Mouse (Mus musculus): ENCODE measurements around the gene Tcp10a. TPM values are rescaled to one million over a fixed set of nuclear protein-coding genes. Genes with fewer than 3 reads are reported as not detected.
"Not testable (repeated sequence)": the region's sequence is repeated elsewhere in the genome, so short reads cannot be mapped to it uniquely, and the experiment has no call there.

Gene Tcp10a
- not detected in 2 replicates for polyA plus RNA-seq (2016; fragmentation: Nextera tagmentation; extraction: Ambion mirVana)

GRCm38 (mm10) chr17:7324346-7324745 lies at the start of gene Tcp10a:
TSS of gene Tcp10a (plus strand) at chr17:7324646.
- H3K9me3 ChIP-seq (replicated peaks); H3K4me3 ChIP-seq; H3K4me1 ChIP-seq; H3K36me3 ChIP-seq; H3K27me3 ChIP-seq (ENCODE audit: low read depth, poor library complexity, severe bottlenecking); H3K27ac ChIP-seq (replicated peaks); DNase-seq (ENCODE audit: low spot score): not testable (repeated sequence)
- WGBS, result 95% methylated on average over 4 of the region's 5 CpGs

- DNase-seq (ENCODE audit: low spot score), result no peak
- Histone ChIP-seq H3K4me1 (no peaks in the 10 kb centered on the region), H3K9me3 (replicated peaks) (no peaks in the 10 kb centered on the region), H3K4me3 (no peak overlapping the region), H3K36me3 (peaks cover 55% of the 10 kb centered on the region), H3K27me3 (ENCODE audit: low read depth, poor library complexity, severe bottlenecking) (no peaks in the 10 kb centered on the region), H3K27ac (replicated peaks) (no peak overlapping the region)
- WGBS, result 93% methylated on average over 15 of the region's 15 CpGs
Measured at GRCm38 (mm10) chr17:7278702-7279242, 45.7 kb upstream of the Tcp10a start.

- DNase-seq (ENCODE audit: low spot score), result no peak
- no peaks in the 10 kb centered on the region for H3K9me3 ChIP-seq (replicated peaks)
- H3K4me1 ChIP-seq, result 0 out of 2 replicates have a peak, but pooled peaks cover 2% of the 10 kb centered on the region
- no peak overlapping the region for H3K4me3 ChIP-seq
- H3K36me3 ChIP-seq, result peaks cover 58% of the 10 kb centered on the region
- H3K27ac ChIP-seq (replicated peaks), result no peak overlapping the region
- WGBS, result 92% methylated on average over 9 of the region's 9 CpGs
- no peaks in the 10 kb centered on the region for H3K27me3 ChIP-seq (ENCODE audit: low read depth, poor library complexity, severe bottlenecking)
Measured at GRCm38 (mm10) chr17:7279251-7279650, 45.2 kb upstream of the Tcp10a start.

- Histone ChIP-seq H3K27ac (replicated peaks) (no peak overlapping the region), H3K36me3 (peaks cover 63% of the 10 kb centered on the region), H3K4me1 (0 out of 2 replicates have a peak, but pooled peaks cover 6% of the 10 kb centered on the region), H3K27me3 (ENCODE audit: low read depth, poor library complexity, severe bottlenecking) (no peaks in the 10 kb centered on the region), H3K4me3 (no peak overlapping the region), H3K9me3 (replicated peaks) (no peaks in the 10 kb centered on the region)
- no peak for DNase-seq (ENCODE audit: low spot score)
- 87% methylated on average over 8 of the region's 8 CpGs for WGBS
Measured at GRCm38 (mm10) chr17:7284297-7284910, 40.0 kb upstream of the Tcp10a start.

- Histone ChIP-seq H3K27ac (replicated peaks) (no peak overlapping the region), H3K4me3 (no peak overlapping the region), H3K36me3 (peaks cover 62% of the 10 kb centered on the region), H3K27me3 (ENCODE audit: low read depth, poor library complexity, severe bottlenecking) (no peaks in the 10 kb centered on the region), H3K4me1 (0 out of 2 replicates have a peak, but pooled peaks cover 6% of the 10 kb centered on the region), H3K9me3 (replicated peaks) (no peaks in the 10 kb centered on the region)
- WGBS, result 91% methylated on average over 12 of the region's 12 CpGs
- no peak for DNase-seq (ENCODE audit: low spot score)
Measured at GRCm38 (mm10) chr17:7285292-7285691, 39.2 kb upstream of the Tcp10a start.

GRCm38 (mm10) chr17:7286422-7287050 lies 37.9 kb upstream of the Tcp10a start:
- 95% methylated on average over 12 of the region's 12 CpGs for WGBS
- peaks cover 61% of the 10 kb centered on the region for H3K36me3 ChIP-seq
- no peak for DNase-seq (ENCODE audit: low spot score)

GRCm38 (mm10) chr17:7292012-7292684 lies 32.3 kb upstream of the Tcp10a start:
- H3K4me1 ChIP-seq, result no peaks in the 10 kb centered on the region
- WGBS, result 84% methylated on average over 11 of the region's 11 CpGs
- H3K36me3 ChIP-seq, result peaks cover 41% of the 10 kb centered on the region
- no peak for DNase-seq (ENCODE audit: low spot score)
- no peak overlapping the region for H3K27ac ChIP-seq (replicated peaks)
- H3K27me3 ChIP-seq (ENCODE audit: low read depth, poor library complexity, severe bottlenecking), result no peaks in the 10 kb centered on the region
- no peak overlapping the region for H3K4me3 ChIP-seq
- no peaks in the 10 kb centered on the region for H3K9me3 ChIP-seq (replicated peaks)

More at GRCm38 (mm10) chr17:7286422-7287050, 37.9 kb upstream of the Tcp10a start:
- Histone ChIP-seq H3K4me1 (0 out of 2 replicates have a peak, but pooled peaks cover 6% of the 10 kb centered on the region), H3K9me3 (replicated peaks) (no peaks in the 10 kb centered on the region), H3K27me3 (ENCODE audit: low read depth, poor library complexity, severe bottlenecking) (no peaks in the 10 kb centered on the region), H3K4me3 (no peak overlapping the region), H3K27ac (replicated peaks) (no peak overlapping the region)

- not testable (repeated sequence) for H3K36me3 ChIP-seq; H3K27me3 ChIP-seq (ENCODE audit: low read depth, poor library complexity, severe bottlenecking); H3K4me3 ChIP-seq; DNase-seq (ENCODE audit: low spot score); H3K27ac ChIP-seq (replicated peaks); H3K9me3 ChIP-seq (replicated peaks); H3K4me1 ChIP-seq
- 64% methylated on average over 8 of the region's 8 CpGs for WGBS
Measured at GRCm38 (mm10) chr17:7306278-7307196, 17.9 kb upstream of the Tcp10a start.

- H3K4me3 ChIP-seq; H3K9me3 ChIP-seq (replicated peaks); H3K36me3 ChIP-seq; H3K27ac ChIP-seq (replicated peaks); H3K4me1 ChIP-seq; DNase-seq (ENCODE audit: low spot score); H3K27me3 ChIP-seq (ENCODE audit: low read depth, poor library complexity, severe bottlenecking): not testable (repeated sequence)
- 85% methylated on average over 7 of the region's 8 CpGs for WGBS
Measured at GRCm38 (mm10) chr17:7315693-7316382, 8.6 kb upstream of the Tcp10a start.

GRCm38 (mm10) chr17:7319789-7320188 lies 4.7 kb upstream of the Tcp10a start:
- H3K36me3 ChIP-seq; H3K9me3 ChIP-seq (replicated peaks); H3K27me3 ChIP-seq (ENCODE audit: low read depth, poor library complexity, severe bottlenecking); H3K4me1 ChIP-seq; H3K4me3 ChIP-seq; H3K27ac ChIP-seq (replicated peaks); DNase-seq (ENCODE audit: low spot score): not testable (repeated sequence)
- WGBS, result 90% methylated on average over 6 of the region's 6 CpGs

GRCm38 (mm10) chr17:7326415-7326814 lies 2.0 kb downstream of the Tcp10a start:
- not testable (repeated sequence) for H3K36me3 ChIP-seq; H3K27ac ChIP-seq (replicated peaks); H3K4me3 ChIP-seq; DNase-seq (ENCODE audit: low spot score); H3K9me3 ChIP-seq (replicated peaks); H3K27me3 ChIP-seq (ENCODE audit: low read depth, poor library complexity, severe bottlenecking); H3K4me1 ChIP-seq
- 76% methylated on average over 3 of the region's 8 CpGs for WGBS

GRCm38 (mm10) chr17:7332745-7333144 lies 8.3 kb downstream of the Tcp10a start:
- not testable (repeated sequence) for H3K36me3 ChIP-seq; H3K27me3 ChIP-seq (ENCODE audit: low read depth, poor library complexity, severe bottlenecking); H3K9me3 ChIP-seq (replicated peaks); DNase-seq (ENCODE audit: low spot score); H3K4me1 ChIP-seq; H3K4me3 ChIP-seq; H3K27ac ChIP-seq (replicated peaks)
- WGBS, result 71% methylated on average over 4 of the region's 5 CpGs
